Mouse (Mus musculus) embryonic facial prominence, embryonic 10.5 days (tissue): Measurements from ENCODE around the gene Copz1. TPM values are rescaled to one million over a fixed set of nuclear protein-coding genes. Genes with fewer than 3 reads are reported as not detected.
A peak's percentile ranks its signal among the peaks of the same experiment; 100 is the strongest.

ENCODE experiments used
- DNase-seq: peaks from one replicate; pipeline ENCODE4 v3.0.0-alpha.2; 2017; ENCODE audit warnings: low spot score
- H3K27ac ChIP-seq: fragments of 300-500 bp; sonication (generic); replicated peaks from 2 replicates; pipeline ENCODE4 v1.5.1; 2016; ENCODE audit warnings: mild to moderate bottlenecking
- H3K27me3 ChIP-seq: fragments of 300-500 bp; sonication (generic); replicated peaks from 2 replicates; pipeline ENCODE4 v1.6.1; 2016; ENCODE audit warnings: low read depth, mild to moderate bottlenecking; ENCODE audit not compliant: poor library complexity, severe bottlenecking
- H3K36me3 ChIP-seq: fragments of 300-500 bp; sonication (generic); replicated peaks from 2 replicates; pipeline ENCODE4 v1.6.1; 2016; ENCODE audit warnings: mild to moderate bottlenecking, moderate library complexity
- H3K4me1 ChIP-seq: fragments of 300-500 bp; sonication (generic); 2 replicates; pipeline ENCODE4 v1.6.1; 2016
- H3K4me3 ChIP-seq: fragments of 300-500 bp; sonication (generic); 2 replicates; pipeline ENCODE4 v1.5.1; 2016; ENCODE audit warnings: mild to moderate bottlenecking, moderate library complexity
- H3K9me3 ChIP-seq: fragments of 300-500 bp; sonication (generic); 2 replicates; pipeline ENCODE4 v1.6.1; 2016; ENCODE audit warnings: mild to moderate bottlenecking
- WGBS: fragments of 180-500 bp; shearing (Covaris S2); methylation state at CpG from one replicate; pipeline ENCODE4 v1.1.7; 2016; 5-methylcytosine and 5-hydroxymethylcytosine counted together
- polyA plus RNA-seq: library from polyadenylated mRNA; unstranded; fragments of >200 nt; fragmentation: Nextera tagmentation; extraction: Ambion mirVana; gene quantifications from 2 replicates; pipeline ENCODE4 v1.2.1, GENCODE M21; 2016

Copz1 gene
- polyA plus RNA-seq, 1 experiment from 2014 or later = 281 TPM

DNA sequence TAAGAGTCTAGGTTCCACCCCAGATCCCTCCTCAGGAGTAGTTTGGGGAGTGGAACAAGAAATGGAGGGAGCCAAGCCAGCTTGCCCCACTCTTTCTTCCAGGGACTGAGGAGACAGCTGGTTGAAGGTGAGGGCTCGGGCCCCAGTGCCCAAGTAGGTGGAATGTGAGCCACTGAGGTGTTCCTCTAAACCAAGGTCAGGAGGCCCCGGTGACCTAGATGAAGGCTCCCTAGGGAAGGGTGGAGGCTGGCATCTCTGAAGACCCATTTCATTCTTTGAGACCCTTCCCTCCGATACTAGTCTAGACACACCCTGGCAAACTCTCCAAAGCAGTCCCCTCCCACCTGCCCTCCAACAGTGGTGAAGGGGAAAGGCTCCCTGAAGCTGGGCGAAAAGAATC lies 49.9 kb downstream of the Copz1 start:
- WGBS = 47% methylated on average over 4 of the region's 4 CpGs
- Histone ChIP-seq H3K27me3 (no peaks in the 10 kb centered on the region), H3K4me1 (peaks cover 45% of the 10 kb centered on the region), H3K27ac (peak overlapping the region; percentile 95), H3K9me3 (no peaks in the 10 kb centered on the region), H3K4me3 (peak overlapping the region; percentile 88), H3K36me3 (peaks cover 34% of the 10 kb centered on the region)
- DNase-seq = no peak

DNA sequence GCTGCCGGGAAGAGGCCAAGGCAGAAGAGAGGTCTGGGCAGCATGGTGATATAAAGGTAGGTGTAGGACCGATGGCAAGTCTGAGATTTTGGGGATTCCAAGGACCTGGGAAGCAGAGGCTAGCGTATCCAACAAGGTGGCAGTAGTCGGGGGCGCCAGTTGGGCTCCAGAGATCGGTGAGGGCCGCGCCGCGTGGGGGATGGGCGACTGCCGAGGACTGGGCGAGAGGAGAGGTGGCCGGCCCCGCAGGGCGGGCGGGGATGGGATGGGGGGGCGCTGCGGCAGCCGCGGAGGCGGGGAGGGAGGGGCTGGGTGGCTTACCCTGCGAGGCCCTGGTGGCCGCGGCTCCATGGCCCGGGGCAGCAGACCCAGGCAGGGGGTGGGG lies 50.5 kb downstream of the Copz1 start:
- DNase-seq = no peak
- H3K9me3 ChIP-seq = no peaks in the 10 kb centered on the region
- peak overlapping the region; percentile 95 for H3K27ac ChIP-seq
- no peaks in the 10 kb centered on the region for H3K27me3 ChIP-seq
- peaks cover 45% of the 10 kb centered on the region for H3K4me1 ChIP-seq
- H3K4me3 ChIP-seq = peak overlapping the region; percentile 88
- WGBS = under 1% methylated on average over 26 of the region's 26 CpGs
- H3K36me3 ChIP-seq = peaks cover 27% of the 10 kb centered on the region

DNA sequence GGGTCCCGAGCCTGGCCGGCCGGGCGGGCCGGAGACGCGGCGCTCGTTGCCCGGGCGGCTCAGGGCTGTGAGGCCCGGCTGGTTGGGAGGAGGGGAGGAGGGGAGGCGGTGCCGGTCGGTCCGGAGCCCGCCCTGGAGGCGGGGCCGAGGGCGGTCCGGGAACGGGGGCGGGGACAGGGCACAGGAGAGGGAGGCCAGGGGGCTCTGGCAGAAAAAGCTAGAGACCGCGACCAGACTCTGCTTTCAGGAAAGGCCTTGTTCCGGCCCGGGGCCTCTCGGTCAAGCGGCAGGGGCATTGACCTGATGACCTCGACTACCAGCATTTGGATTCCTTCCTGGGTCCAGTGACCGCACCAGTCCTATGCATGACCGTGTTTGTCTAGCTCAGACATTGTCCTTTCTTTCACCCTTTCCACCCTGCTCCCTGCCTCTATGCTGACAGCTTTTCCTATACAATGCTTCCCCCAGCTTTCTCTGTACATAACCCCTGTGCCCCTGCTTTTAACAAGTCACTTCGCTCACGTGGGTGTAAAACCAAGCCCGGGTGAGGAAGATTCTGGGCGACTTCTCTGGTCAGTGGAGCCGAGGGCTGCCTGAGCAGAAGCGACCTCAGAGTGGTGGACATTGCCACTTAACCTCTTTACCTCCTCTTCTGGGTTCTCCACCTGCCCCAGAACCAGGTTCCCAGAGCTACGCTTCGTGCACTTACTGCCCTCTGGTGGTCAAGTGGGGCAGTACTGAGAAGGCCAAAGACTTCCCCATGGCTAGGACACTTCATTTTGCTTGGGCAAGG lies 51.1 kb downstream of the Copz1 start:
- Histone ChIP-seq H3K27ac (peak overlapping the region; percentile 95), H3K9me3 (no peaks in the 10 kb centered on the region), H3K4me3 (peak overlapping the region; percentile 88), H3K36me3 (peaks cover 21% of the 10 kb centered on the region), H3K27me3 (no peaks in the 10 kb centered on the region), H3K4me1 (peaks cover 45% of the 10 kb centered on the region)
- 2% methylated on average over 40 of the region's 40 CpGs for WGBS
- peak; percentile 95 for DNase-seq

DNA sequence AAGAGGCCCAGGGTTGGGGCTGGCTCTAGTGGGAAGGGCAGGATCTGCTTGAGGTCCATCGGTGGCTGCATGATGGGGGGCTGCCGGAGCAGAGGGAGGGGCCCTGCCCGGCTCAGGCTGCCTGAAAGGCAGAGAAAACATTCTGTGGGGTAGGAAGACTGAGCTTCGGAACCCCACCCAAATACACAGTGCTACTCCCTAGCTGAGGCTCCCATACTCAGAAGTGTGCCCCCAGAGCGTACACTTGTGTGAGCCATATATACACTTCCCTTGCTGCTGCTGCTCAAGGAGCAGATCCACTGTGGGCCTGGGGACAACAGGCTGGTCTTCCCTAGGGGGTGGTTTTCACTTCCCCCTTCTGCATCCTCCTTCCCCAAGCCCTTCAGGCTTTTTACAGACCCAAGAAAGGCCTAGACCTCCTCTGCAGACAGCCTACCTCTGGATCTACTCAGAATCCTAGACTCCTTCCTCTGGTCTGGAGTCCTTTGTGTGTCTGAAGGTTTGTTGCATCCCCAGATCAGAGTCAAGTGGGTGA lies 60.6 kb downstream of the Copz1 start:
- peak overlapping the region; percentile 82 for H3K27ac ChIP-seq
- WGBS = 58% methylated on average over 5 of the region's 5 CpGs
- H3K4me1 ChIP-seq = peaks cover 59% of the 10 kb centered on the region

DNA sequence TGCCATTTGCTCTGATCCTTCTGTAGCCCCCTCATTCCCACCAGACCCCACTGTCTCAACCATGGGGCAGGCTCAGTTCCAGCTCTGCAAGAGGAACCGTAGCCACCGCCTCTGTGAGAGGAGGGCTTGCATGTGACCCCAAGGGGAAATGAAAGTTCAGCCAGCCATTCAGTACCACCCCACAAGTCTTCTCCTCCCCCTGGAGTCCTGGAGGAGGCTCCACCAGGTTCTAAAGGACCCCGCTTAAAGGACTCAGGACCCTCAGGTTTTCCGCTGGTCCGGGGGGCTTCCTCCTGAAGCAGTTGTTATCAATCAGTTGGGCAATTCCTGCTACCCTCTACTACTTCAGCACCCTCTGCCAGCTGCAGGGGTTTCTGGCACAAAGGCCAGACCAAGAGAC lies 61.2 kb downstream of the Copz1 start:
- 39% methylated on average over 5 of the region's 5 CpGs for WGBS
- DNase-seq = no peak

More for the DNA sequence above, 60.6 kb downstream of the Copz1 start:
- Histone ChIP-seq H3K36me3 (no peaks in the 10 kb centered on the region; the same call in 1 of the 2 replicates), H3K9me3 (no peaks in the 10 kb centered on the region), H3K4me3 (peak overlapping the region; percentile 18; the same call in 1 of the 2 replicates), H3K27me3 (peaks cover 20% of the 10 kb centered on the region)
- no peak for DNase-seq

DNA sequence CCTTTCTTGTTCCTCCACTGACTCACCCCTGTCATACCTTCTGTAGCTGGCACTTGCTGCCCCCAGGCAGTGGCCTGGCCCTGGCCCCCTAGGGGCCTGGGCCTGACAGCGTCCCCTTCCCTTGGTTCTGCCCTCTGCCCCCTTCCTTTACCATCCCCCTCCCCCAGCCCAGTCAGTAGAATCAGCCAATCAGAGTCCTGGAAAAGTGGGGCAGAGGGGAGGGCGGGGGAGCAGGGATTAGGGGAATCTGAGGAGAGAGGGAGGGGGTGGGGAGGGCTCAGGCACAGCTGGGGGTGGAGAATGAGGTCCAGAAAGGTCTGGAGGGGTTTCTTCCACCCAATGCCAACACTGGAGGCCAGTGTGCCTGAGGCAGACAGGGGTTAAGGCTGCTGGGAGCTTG lies 61.7 kb downstream of the Copz1 start:
- H3K27ac ChIP-seq = peak overlapping the region; percentile 82
- peak overlapping the region; percentile 34 for H3K4me3 ChIP-seq
- peak; percentile 78 for DNase-seq

More for the DNA sequence above, 61.2 kb downstream of the Copz1 start:
- Histone ChIP-seq H3K27ac (peak overlapping the region; percentile 82), H3K9me3 (no peaks in the 10 kb centered on the region), H3K36me3 (no peaks in the 10 kb centered on the region; the same call in 1 of the 2 replicates), H3K27me3 (peaks cover 26% of the 10 kb centered on the region), H3K4me1 (peaks cover 65% of the 10 kb centered on the region), H3K4me3 (peak overlapping the region; percentile 34)

DNA sequence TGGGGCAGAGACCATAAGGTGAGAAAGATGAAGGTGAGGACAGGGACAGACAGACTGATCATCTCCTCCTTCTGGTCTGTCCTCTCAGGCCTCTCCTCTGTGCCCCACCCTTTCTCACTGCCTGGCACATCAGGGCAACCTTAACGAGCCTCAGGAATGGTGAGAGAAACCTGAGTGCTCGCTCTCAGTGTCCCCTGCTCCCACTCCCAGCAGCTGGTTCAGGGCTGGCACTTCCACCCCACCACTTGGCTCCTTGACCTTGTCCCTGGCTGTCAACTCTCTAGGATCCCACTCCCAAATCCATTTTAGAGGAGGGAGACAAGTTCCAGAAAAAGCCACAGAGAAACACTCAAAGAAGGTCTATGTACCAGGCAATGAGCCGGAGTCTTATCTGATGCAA lies 62.5 kb downstream of the Copz1 start:
- Histone ChIP-seq H3K27me3 (peaks cover 39% of the 10 kb centered on the region), H3K36me3 (no peaks in the 10 kb centered on the region; the same call in 1 of the 2 replicates), H3K4me3 (no peak overlapping the region), H3K4me1 (peaks cover 78% of the 10 kb centered on the region), H3K27ac (peak overlapping the region; percentile 82; the same call in 1 of the 2 replicates), H3K9me3 (no peaks in the 10 kb centered on the region)
- no peak for DNase-seq
- WGBS = 57% methylated on average over 3 of the region's 3 CpGs

More for the DNA sequence above, 61.7 kb downstream of the Copz1 start:
- Histone ChIP-seq H3K4me1 (peaks cover 69% of the 10 kb centered on the region), H3K27me3 (peaks cover 30% of the 10 kb centered on the region), H3K9me3 (no peaks in the 10 kb centered on the region), H3K36me3 (no peaks in the 10 kb centered on the region; the same call in 1 of the 2 replicates)
- WGBS = 0% methylated on average over 2 of the region's 2 CpGs

DNA sequence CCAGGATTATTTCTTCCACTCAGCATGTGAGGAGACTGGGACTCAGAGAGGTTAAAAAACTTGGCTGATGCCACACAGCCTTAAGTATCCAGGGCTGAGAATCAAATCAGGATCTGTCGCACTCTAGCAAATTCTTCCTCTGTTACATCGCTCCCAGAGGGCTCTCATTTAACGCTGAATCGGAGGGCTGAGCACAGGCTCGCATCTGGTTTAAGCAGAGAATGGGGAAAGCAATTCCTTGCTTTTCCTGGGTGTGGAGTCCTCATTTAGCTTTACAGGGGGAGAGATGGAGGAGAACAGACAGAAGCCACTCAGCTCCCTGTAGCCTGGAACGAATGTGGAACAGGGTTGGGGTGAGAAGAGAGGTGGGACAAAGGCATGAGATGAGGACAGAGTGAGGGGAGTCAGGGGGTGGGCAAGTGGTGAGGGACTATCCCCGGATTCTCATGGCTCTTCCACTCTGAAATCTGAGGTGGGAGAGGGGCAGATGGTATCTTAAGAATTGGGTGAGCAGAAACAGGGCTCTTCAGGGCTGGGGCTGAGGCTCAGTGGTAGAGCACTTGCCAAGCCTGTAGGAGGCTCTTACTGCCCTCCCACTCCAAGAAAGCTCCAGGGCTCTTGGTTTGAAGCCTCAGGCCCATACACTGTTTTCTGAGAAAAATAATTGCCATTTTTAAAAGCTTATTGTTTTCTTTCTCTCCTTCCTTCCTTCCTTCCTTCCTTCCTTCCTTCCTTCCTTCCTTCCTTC lies 63.1 kb downstream of the Copz1 start:
- no peak for DNase-seq
- no peak overlapping the region; the same call in 1 of the 2 replicates for H3K27ac ChIP-seq
- no peaks in the 10 kb centered on the region for H3K36me3 ChIP-seq
- 21% methylated on average over 7 of the region's 7 CpGs for WGBS
- H3K4me1 ChIP-seq = peaks cover 84% of the 10 kb centered on the region
- no peaks in the 10 kb centered on the region for H3K9me3 ChIP-seq
- peaks cover 45% of the 10 kb centered on the region for H3K27me3 ChIP-seq
- H3K4me3 ChIP-seq = peak overlapping the region; percentile 3; the same call in 1 of the 2 replicates

DNA sequence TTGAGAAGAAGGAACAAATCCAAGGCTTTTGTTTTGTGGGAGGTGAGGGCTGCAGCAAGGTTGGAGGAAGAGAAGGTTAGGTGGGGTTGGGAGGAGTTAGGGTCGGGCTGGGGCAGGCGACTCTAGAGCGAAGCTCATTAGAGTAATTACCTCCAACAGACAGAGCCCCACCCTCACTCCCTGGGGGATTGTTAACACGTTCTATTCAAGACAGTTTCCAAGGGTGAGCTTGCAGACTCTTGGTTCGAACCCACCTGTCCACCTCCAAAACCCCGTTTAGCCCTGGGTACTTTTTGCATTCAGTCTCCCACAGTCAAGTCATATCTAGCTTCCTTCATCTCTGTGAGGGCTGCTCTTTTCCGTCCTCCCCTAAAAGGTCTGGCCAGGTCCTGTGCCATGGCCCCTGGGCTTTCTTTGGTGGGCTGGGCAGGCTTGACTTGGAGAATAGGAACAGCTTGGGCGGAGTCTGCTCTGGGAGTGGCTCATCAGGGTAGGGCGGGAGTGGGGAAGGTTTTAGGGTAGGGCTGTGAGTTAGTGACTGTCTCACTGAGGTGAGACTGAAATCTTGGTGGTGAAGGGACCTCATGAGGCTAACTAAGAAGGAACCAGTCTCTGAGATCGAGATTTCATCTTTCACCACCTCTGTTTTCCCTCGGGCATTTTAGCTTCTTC lies 64.6 kb downstream of the Copz1 start:
- Histone ChIP-seq H3K27me3 (peaks cover 60% of the 10 kb centered on the region), H3K27ac (no peak overlapping the region), H3K4me3 (peak overlapping the region; percentile 14), H3K9me3 (no peaks in the 10 kb centered on the region), H3K4me1 (peaks cover 98% of the 10 kb centered on the region), H3K36me3 (no peaks in the 10 kb centered on the region)
- 14% methylated on average over 11 of the region's 11 CpGs for WGBS
- no peak for DNase-seq

DNA sequence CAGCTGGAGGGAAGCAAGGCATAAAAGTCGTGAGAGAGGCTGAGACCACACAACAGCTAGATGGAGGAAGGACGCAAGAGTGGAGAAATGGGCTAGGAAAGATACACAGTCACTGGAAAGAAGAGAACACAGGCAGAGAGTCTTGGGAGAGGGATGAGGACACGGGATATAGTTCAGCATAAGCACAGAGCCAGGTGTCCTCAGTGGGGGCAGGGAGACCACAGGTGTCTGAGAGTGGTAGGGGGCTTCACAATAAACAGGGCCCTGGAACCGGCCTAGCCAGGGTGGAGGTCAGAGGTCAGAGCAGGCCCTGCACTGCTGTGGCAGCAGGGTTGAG lies 66.3 kb downstream of the Copz1 start:
- Histone ChIP-seq H3K27ac (peak overlapping the region; percentile 42), H3K4me3 (peak overlapping the region; percentile 76), H3K4me1 (peaks cover 88% of the 10 kb centered on the region), H3K36me3 (peaks cover 2% of the 10 kb centered on the region), H3K27me3 (peaks cover 60% of the 10 kb centered on the region), H3K9me3 (no peaks in the 10 kb centered on the region)
- 31% methylated on average over 4 of the region's 4 CpGs for WGBS
- DNase-seq = no peak

DNA sequence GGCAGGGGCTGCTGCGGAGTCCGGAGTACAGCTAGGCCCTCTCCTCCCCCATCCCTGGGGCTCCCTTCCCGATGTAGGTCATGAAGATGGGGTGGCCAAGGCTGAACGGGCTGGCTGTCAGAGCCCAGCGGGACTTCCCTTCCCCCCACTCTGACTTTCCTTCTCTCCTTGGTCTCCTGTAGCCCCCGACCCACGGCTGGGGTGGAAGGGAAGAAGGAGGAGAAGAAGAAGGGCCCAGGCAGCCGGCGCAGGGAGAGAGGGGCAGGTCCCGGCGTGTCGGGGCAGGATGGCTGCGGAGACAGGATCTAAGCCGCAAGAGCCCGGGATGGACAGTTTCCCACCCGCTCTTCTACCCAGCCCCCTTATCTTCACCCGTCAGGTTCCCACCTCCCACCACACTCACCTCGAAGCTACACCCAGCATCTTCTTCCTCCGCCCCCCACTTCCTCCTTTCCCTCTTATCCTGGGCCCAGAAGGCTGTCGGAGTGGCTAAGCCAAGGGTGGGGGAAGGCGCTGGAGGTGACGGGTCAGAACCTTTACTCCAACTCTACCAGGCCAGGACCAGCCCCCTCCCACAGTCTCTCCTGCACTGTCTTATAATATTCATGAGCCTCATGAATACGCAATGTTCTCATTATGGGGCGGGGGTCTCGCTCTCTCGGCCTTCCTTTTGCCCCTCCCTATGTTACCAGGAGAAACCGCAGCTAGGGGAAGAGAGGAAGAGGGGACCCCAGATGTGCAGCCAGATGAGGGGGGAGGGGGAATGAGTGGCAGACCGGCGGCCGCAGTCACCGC lies 66.8 kb downstream of the Copz1 start:
- peaks cover 83% of the 10 kb centered on the region for H3K4me1 ChIP-seq
- H3K9me3 ChIP-seq = no peaks in the 10 kb centered on the region
- DNase-seq = peak; percentile 56
- peak overlapping the region; percentile 76 for H3K4me3 ChIP-seq
- peaks cover 7% of the 10 kb centered on the region for H3K36me3 ChIP-seq
- peak overlapping the region; percentile 42 for H3K27ac ChIP-seq
- WGBS = 1% methylated on average over 31 of the region's 31 CpGs
- peaks cover 60% of the 10 kb centered on the region for H3K27me3 ChIP-seq
